Mouse (Mus musculus) kidney, adult 2 months (tissue): ENCODE results near the gene Ccl8.

Experiments used
- CTCF ChIP-seq: fragments of 200-500 bp; conservative IDR thresholded peaks from 2 replicates; pipeline ENCODE4 v1.5.1; 2011; ENCODE audit warnings: low read depth, mild to moderate bottlenecking, control low read depth, low read length, moderate library complexity, mixed read lengths; ENCODE audit not compliant: insufficient read depth, insufficient read length
- POLR2A ChIP-seq: fragments of 200-500 bp; IDR thresholded peaks from one replicate; pipeline ENCODE4 v1.6.1; 2011; ENCODE audit warnings: low read depth, low read length, control low read depth

DNA sequence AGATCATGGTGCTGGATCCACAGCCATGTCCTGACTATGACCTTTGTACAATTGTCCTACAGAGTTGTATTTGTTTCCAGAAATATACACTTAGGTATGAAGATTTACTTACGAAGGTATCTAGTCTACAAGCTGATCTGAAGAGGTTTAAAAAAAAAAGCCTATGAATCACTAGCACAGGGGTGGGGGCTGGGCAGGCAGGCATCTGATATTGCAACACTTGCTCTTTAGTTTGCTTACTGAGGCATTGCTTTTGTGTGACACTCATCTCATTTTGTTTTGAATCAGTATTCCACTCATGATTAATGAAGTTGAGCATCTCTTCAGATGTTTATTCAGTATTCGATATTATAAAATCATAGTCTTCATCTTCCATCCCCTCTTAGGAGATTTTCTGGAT lies 21.2 kb downstream of the Ccl8 start:
- TF ChIP-seq POLR2A (no peak), CTCF (no peak)
